7 mouse cellular contexts compared by ENCODE assay signal in the genomic region with DNA sequence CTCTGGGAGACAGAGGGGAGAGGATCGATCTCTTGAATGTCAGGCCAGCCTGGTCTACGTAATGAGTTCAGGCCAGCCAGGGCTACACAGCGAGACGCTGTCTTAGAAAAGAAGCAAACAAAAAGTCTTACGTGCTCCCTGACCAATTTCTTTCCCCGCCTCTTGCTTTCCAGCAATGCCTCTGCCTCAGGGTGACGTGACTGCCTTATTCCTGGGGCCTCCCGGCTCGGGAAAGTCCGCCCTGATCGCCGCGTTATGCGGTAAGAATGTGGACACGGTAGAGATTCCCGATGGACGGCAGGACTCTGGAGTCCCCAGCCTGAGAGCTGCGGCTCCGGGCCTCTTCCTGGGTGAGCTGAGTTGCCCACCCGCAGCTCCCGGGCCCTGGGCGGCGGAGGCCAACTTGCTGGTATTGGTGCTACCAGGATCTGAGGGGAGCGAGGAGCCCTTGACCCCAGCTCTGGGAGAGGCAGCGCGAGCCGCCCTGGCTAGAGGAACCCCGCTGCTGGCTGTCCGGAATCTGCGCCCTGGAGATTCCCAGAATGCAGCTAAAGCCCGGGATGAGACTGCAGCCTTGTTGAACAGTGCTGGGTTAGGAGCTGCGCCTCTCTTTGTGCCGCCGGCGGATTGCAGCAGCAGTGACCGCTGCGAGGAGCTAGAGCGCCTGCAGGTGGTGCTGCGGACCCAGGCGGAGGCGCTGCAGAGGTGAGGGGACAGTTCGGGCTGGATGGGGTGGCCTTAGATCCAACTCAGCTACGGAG. TPM values are rescaled to one million over a fixed set of nuclear protein-coding genes. Genes with fewer than 3 reads are reported as not detected.
DNase-seq lines count a peak whose midpoint lies in the region; ATAC-seq and TF ChIP-seq lines count a peak whose summit lies in the region.

No protein-coding gene starts in this region.

- H3K4me3 ChIP-seq in cortical plate, adult 2 months (ENCODE audit: insufficient read depth, low read length) = peak overlapping the region; percentile 56
- H3K4me3 ChIP-seq in limb, embryonic 10.5 days = peak overlapping the region; percentile 64
- H3K4me3 ChIP-seq in midbrain, embryonic 11.5 days (ENCODE audit: low read depth, low read length) = peak overlapping the region; percentile 53
- peak overlapping the region; percentile 70 for H3K4me3 ChIP-seq in small intestine, adult 2 months (ENCODE audit: low read depth, low read length)

- no peaks in the 10 kb centered on the region; the same call in 1 of the 2 replicates for H3K4me1 ChIP-seq in cortical plate, adult 2 months (ENCODE audit: control insufficient read depth, insufficient read depth, low read length)
- H3K4me1 ChIP-seq in limb, embryonic 10.5 days = peaks cover 39% of the 10 kb centered on the region
- H3K4me1 ChIP-seq in midbrain, embryonic 11.5 days (ENCODE audit: control insufficient read depth, insufficient read depth, low read length) = peaks cover 20% of the 10 kb centered on the region
- H3K4me1 ChIP-seq in small intestine, adult 2 months (ENCODE audit: control insufficient read depth, insufficient read depth, insufficient read length, low read length) = peaks cover 5% of the 10 kb centered on the region

- WGBS in limb, embryonic 10.5 days = 2% methylated on average over 43 of the region's 43 CpGs
- under 1% methylated on average over 43 of the region's 43 CpGs for WGBS in midbrain, embryonic 11.5 days
- 1% methylated on average over 43 of the region's 43 CpGs for WGBS in small intestine, adult 2 months

- peaks cover 38% of the 10 kb centered on the region for H3K27me3 ChIP-seq in limb, embryonic 10.5 days (ENCODE audit: low read depth, poor library complexity, severe bottlenecking)
- H3K27me3 ChIP-seq in midbrain, embryonic 11.5 days (ENCODE audit: control insufficient read depth, insufficient read depth, low read length) = peaks cover 12% of the 10 kb centered on the region
- H3K27me3 ChIP-seq in small intestine, adult 2 months (ENCODE audit: control insufficient read depth, insufficient read depth, low read length) = no peaks in the 10 kb centered on the region

- no peaks in the 10 kb centered on the region for H3K9me3 ChIP-seq in limb, embryonic 10.5 days (replicated peaks)
- no peaks in the 10 kb centered on the region for H3K9me3 ChIP-seq in midbrain, embryonic 11.5 days (ENCODE audit: control insufficient read depth, low read length)

- peak; percentile 51; the same call in 1 of the 2 replicates for TF ChIP-seq POLR2A in cortical plate, adult 2 months (IDR thresholded peaks at IDR 0.05; ENCODE audit: extremely low read depth, insufficient read depth, low read length)
- no peak; the same call in 1 of the 2 replicates for TF ChIP-seq POLR2A in small intestine, adult 2 months (IDR thresholded peaks at IDR 0.05; ENCODE audit: low read depth, low read length)

- peak; percentile 55 for TF ChIP-seq CTCF in cortical plate, adult 2 months (IDR thresholded peaks at IDR 0.05; ENCODE audit: extremely low read depth, insufficient read depth, low read length)
- peak; percentile 70 for TF ChIP-seq CTCF in small intestine, adult 2 months (IDR thresholded peaks at IDR 0.05; ENCODE audit: extremely low read depth, insufficient read length, insufficient replicate concordance, low read depth, low read length)

- ATAC-seq in midbrain, embryonic 11.5 days (ENCODE audit: low FRiP score) = peak; percentile 74

- H3K27ac ChIP-seq in cortical plate, adult 2 months (ENCODE audit: insufficient read depth, low read length) = peak overlapping the region; percentile 57
- peak overlapping the region; percentile 92 for H3K27ac ChIP-seq in limb, embryonic 10.5 days
- H3K27ac ChIP-seq in midbrain, embryonic 11.5 days (ENCODE audit: low read depth, low read length) = peak overlapping the region; percentile 50; the same call in 1 of the 2 replicates
- peak overlapping the region; percentile 44; the same call in 1 of the 2 replicates for H3K27ac ChIP-seq in small intestine, adult 2 months (ENCODE audit: insufficient read depth, low read depth, low read length)

- H3K36me3 ChIP-seq in limb, embryonic 10.5 days = peaks cover 38% of the 10 kb centered on the region
- peaks cover 5% of the 10 kb centered on the region; the same call in 1 of the 2 replicates for H3K36me3 ChIP-seq in midbrain, embryonic 11.5 days (ENCODE audit: control insufficient read depth, insufficient read depth, low read length)
- H3K36me3 ChIP-seq in small intestine, adult 2 months (ENCODE audit: control insufficient read depth, insufficient read depth, low read length) = peaks cover 21% of the 10 kb centered on the region

- peak overlapping the region; percentile 75 for H3K9ac ChIP-seq in midbrain, embryonic 11.5 days (ENCODE audit: low read length)

- H3K4me2 ChIP-seq in midbrain, embryonic 11.5 days = peak overlapping the region; percentile 76

- peak; percentile 69 for DNase-seq in adrenal gland, adult 8-10 months
- peak; percentile 74 for DNase-seq in gastrocnemius, postnatal 10 days
- peak; percentile 72 for DNase-seq in induced T-regulatory cell, adult 2 months (ENCODE audit: low read depth)
- DNase-seq in limb, embryonic 10.5 days (ENCODE audit: low spot score) = peak; percentile 84
- DNase-seq in midbrain, embryonic 11.5 days (ENCODE audit: low spot score, missing footprints) = peak; percentile 97

RNA-seq across cellular contexts. Expression of gene Irgq, which starts 0.9 kb away (rescaled TPM):
- 10 to 100 TPM; 26.7 to 30.9 (median 27.8) TPM for total RNA-seq in adrenal gland, adult 8-10 months (2022)
- polyA plus RNA-seq in cortical plate, adult 2 months (2012; rRNA removed) = 52.9 and 53.9 TPM in 2 replicates
- total RNA-seq in gastrocnemius, postnatal 10 days (2021) = 10 to 100 TPM; 12.8 to 15.3 TPM
- polyA plus RNA-seq in limb, embryonic 10.5 days (2016; fragmentation: Nextera tagmentation; extraction: Ambion mirVana) = 6.5 and 8.4 TPM in 2 replicates
- polyA plus RNA-seq in midbrain, embryonic 11.5 days (2014; fragmentation: Nextera tagmentation; extraction: Ambion mirVana) = 13.4 and 14.0 TPM in 2 replicates
- polyA plus RNA-seq in small intestine, adult 2 months (2012; rRNA removed) = 8.5 and 12.3 TPM in 2 replicates

RNA-seq across cellular contexts. Expression of gene Pinlyp, which starts 14.5 kb away (rescaled TPM):
- total RNA-seq in adrenal gland, adult 8-10 months (2022) = not detected
- 0.33 TPM in 1 of 2 replicates, not detected in the other for polyA plus RNA-seq in cortical plate, adult 2 months (2012; rRNA removed)
- not detected for total RNA-seq in gastrocnemius, postnatal 10 days (2021)
- polyA plus RNA-seq in limb, embryonic 10.5 days (2016; fragmentation: Nextera tagmentation; extraction: Ambion mirVana) = not detected in 2 replicates
- not detected in 2 replicates for polyA plus RNA-seq in midbrain, embryonic 11.5 days (2014; fragmentation: Nextera tagmentation; extraction: Ambion mirVana)
- polyA plus RNA-seq in small intestine, adult 2 months (2012; rRNA removed) = 0.13 TPM in 1 of 2 replicates, not detected in the other

RNA-seq across cellular contexts. Expression of gene Xrcc1, which starts 14.7 kb away (rescaled TPM):
- 10 to 100 TPM; 39.2 to 55.5 (median 46.6) TPM for total RNA-seq in adrenal gland, adult 8-10 months (2022)
- polyA plus RNA-seq in cortical plate, adult 2 months (2012; rRNA removed) = 41.6 and 46.2 TPM in 2 replicates
- 10 to 100 TPM; 22.5 to 26.3 TPM for total RNA-seq in gastrocnemius, postnatal 10 days (2021)
- 163 and 182 TPM in 2 replicates for polyA plus RNA-seq in limb, embryonic 10.5 days (2016; fragmentation: Nextera tagmentation; extraction: Ambion mirVana)
- polyA plus RNA-seq in midbrain, embryonic 11.5 days (2014; fragmentation: Nextera tagmentation; extraction: Ambion mirVana) = 91.9 and 101 TPM in 2 replicates
- polyA plus RNA-seq in small intestine, adult 2 months (2012; rRNA removed) = 12.3 and 24.7 TPM in 2 replicates

RNA-seq across cellular contexts. Expression of gene AC161166.1, which starts 19.1 kb away (rescaled TPM):
- not detected for total RNA-seq in adrenal gland, adult 8-10 months (2022)
- not detected in 2 replicates for polyA plus RNA-seq in cortical plate, adult 2 months (2012; rRNA removed)
- not detected for total RNA-seq in gastrocnemius, postnatal 10 days (2021)
- polyA plus RNA-seq in limb, embryonic 10.5 days (2016; fragmentation: Nextera tagmentation; extraction: Ambion mirVana) = 1.0 and 1.4 TPM in 2 replicates
- polyA plus RNA-seq in midbrain, embryonic 11.5 days (2014; fragmentation: Nextera tagmentation; extraction: Ambion mirVana) = 0.55 and 0.59 TPM in 2 replicates
- polyA plus RNA-seq in small intestine, adult 2 months (2012; rRNA removed) = not detected in 2 replicates

RNA-seq across cellular contexts. Expression of gene Zfp428, which starts 24.6 kb away (rescaled TPM):
- 1 to 10 TPM; 4.9 to 7.3 (median 5.6) TPM for total RNA-seq in adrenal gland, adult 8-10 months (2022)
- 71.7 and 73.4 TPM in 2 replicates for polyA plus RNA-seq in cortical plate, adult 2 months (2012; rRNA removed)
- total RNA-seq in gastrocnemius, postnatal 10 days (2021) = 10 to 100 TPM; 11.4 to 11.6 TPM
- polyA plus RNA-seq in limb, embryonic 10.5 days (2016; fragmentation: Nextera tagmentation; extraction: Ambion mirVana) = 107 and 130 TPM in 2 replicates
- 83.8 and 83.9 TPM in 2 replicates for polyA plus RNA-seq in midbrain, embryonic 11.5 days (2014; fragmentation: Nextera tagmentation; extraction: Ambion mirVana)
- 6.4 and 15.7 TPM in 2 replicates for polyA plus RNA-seq in small intestine, adult 2 months (2012; rRNA removed)

Comparison
In these comparisons a context has a peak if more than half of its experiments do, and no peak if none do; other contexts are left out.
1. Peak in every context shown above with its lines: DNase-seq, ATAC-seq, H3K4me3 ChIP-seq and H3K27ac ChIP-seq.